Mouse (Mus musculus) liver, embryonic 11.5 days (tissue): ENCODE measurements at regions not wholly inside any gene's neighbourhood (a gene's known extent, or its start where the extent isn't known, plus 50 kb on each side); places are given as distances from the start of the nearest gene placed in this dataset.

ENCODE experiments used
- ATAC-seq: fragments of 200-750 bp; cut with Nextera tagmentation; replicated peaks from 2 replicates; pipeline ENCODE4 v1.8.0; 2017; ENCODE audit warnings: moderate number of reproducible peaks, mild to moderate bottlenecking, moderate TSS enrichment, moderate library complexity; ENCODE audit not compliant: low FRiP score
- DNase-seq: peaks from one replicate; pipeline ENCODE4 v3.0.0-alpha.2; 2017; ENCODE audit warnings: low spot score
- H3K27ac ChIP-seq: fragments of 300-500 bp; sonication (generic); 2 replicates; pipeline ENCODE4 v1.5.1; 2014; ENCODE audit warnings: mild to moderate bottlenecking, low read depth, low read length, control low read depth
- H3K27me3 ChIP-seq: fragments of 300-500 bp; sonication (generic); replicated peaks from 2 replicates; pipeline ENCODE4 v1.6.1; 2014; ENCODE audit warnings: low read length, mixed read lengths; ENCODE audit not compliant: control insufficient read depth, insufficient read depth
- H3K36me3 ChIP-seq: fragments of 300-500 bp; sonication (generic); 2 replicates; pipeline ENCODE4 v1.6.1; 2014; ENCODE audit warnings: mild to moderate bottlenecking, low read length, moderate library complexity, mixed read lengths; ENCODE audit not compliant: control insufficient read depth, insufficient read depth
- H3K4me1 ChIP-seq: fragments of 300-500 bp; sonication (generic); replicated peaks from 2 replicates; pipeline ENCODE4 v1.6.1; 2014; ENCODE audit warnings: low read length, mixed read lengths; ENCODE audit not compliant: control insufficient read depth, insufficient read depth
- H3K4me2 ChIP-seq: fragments of 300-500 bp; sonication (generic); 2 replicates; pipeline ENCODE4 v1.6.1; 2014; ENCODE audit warnings: mild to moderate bottlenecking, control low read depth, moderate library complexity
- H3K4me3 ChIP-seq: fragments of 300-500 bp; sonication (generic); 2 replicates; pipeline ENCODE4 v1.5.1; 2014; ENCODE audit warnings: low read depth, low read length, control low read depth
- H3K9ac ChIP-seq: fragments of 300-500 bp; sonication (generic); 2 replicates; pipeline ENCODE4 v1.6.1; 2014; ENCODE audit warnings: low read depth, low read length, control low read depth
- H3K9me3 ChIP-seq: fragments of 300-500 bp; sonication (generic); 2 replicates; pipeline ENCODE4 v1.6.1; 2016; ENCODE audit warnings: low read length, inconsistent platforms, mixed read lengths; ENCODE audit not compliant: control insufficient read depth
- WGBS: fragments of 180-500 bp; shearing (Covaris S2); extraction: QIAGEN DNeasy Blood & Tissue Kit; methylation state at CpG from one replicate; pipeline ENCODE4 v1.1.7; 2014; 5-methylcytosine and 5-hydroxymethylcytosine counted together

DNA sequence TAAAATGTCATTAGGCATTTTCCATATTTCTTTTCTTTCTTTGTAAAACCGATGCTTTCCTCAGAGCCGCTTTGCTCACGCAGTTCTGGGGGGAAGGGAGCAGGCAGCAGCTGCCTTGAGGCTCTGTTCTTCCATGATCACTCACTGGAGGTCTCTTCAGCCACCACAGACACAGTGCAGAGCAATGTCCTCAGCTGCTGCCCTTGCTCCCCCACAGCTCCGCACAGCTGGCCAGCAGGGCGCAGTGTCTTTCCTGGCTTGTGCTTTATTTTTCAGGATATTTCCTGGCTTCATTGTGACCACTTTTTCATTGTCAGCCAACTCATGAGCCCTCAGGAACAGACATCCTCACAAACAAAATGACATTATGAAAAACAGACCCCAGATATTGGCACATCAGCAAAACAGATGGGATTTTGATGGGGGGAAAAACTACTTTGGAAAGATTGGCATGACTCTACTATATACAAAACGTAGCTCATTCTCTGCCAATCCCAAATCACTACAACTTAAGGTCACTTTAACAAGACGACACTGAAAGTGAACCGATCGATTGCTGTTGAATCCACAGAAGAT lies 195.9 kb downstream of the Gm13691 start:
- H3K4me1 ChIP-seq = 0 out of 2 replicates have a peak, but pooled peaks cover 2% of the 10 kb centered on the region
- no peaks in the 10 kb centered on the region for H3K36me3 ChIP-seq
- no peak overlapping the region for H3K27ac ChIP-seq
- DNase-seq = peak; percentile 29
- no peaks in the 10 kb centered on the region for H3K9me3 ChIP-seq
- H3K4me2 ChIP-seq = no peak overlapping the region
- H3K27me3 ChIP-seq = no peaks in the 10 kb centered on the region
- ATAC-seq = peak; percentile 73
- no peak overlapping the region for H3K4me3 ChIP-seq
- 48% methylated on average over 9 of the region's 9 CpGs for WGBS
- no peak overlapping the region for H3K9ac ChIP-seq

DNA sequence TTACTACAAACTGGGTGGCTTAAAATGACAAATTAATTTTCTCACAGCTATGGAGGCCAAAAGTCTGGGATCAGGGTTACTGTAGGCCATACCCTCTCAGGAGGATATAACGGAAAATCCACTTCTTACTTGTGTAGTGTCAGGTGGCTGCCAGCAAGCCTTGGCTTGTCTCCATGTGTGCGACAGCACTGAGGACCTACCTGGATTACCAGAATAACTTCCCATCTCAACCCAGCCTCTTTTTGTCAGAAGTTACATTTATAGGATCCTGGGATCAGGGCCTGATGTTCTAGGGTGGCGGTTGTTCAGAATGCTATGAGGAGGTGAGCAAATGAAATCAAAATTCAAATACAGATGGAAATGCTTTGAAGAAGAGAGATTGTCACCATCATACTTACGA lies 197.1 kb downstream of the Gm13691 start:
- WGBS = 92% methylated on average over 4 of the region's 4 CpGs
- H3K9ac ChIP-seq = no peak overlapping the region

GRCm38 (mm10) chr2:84189302-84189701 lies 198.9 kb downstream of the Gm13691 start:
- Histone ChIP-seq H3K4me2 (no peak overlapping the region), H3K9me3 (no peaks in the 10 kb centered on the region), H3K36me3 (no peaks in the 10 kb centered on the region), H3K27ac (no peak overlapping the region), H3K27me3 (no peaks in the 10 kb centered on the region), H3K4me3 (no peak overlapping the region), H3K9ac (no peak overlapping the region), H3K4me1 (0 out of 2 replicates have a peak, but pooled peaks cover 2% of the 10 kb centered on the region)
- DNase-seq (no peak), ATAC-seq (no peak)
- WGBS = 76% methylated on average over 3 of the region's 3 CpGs

More for the DNA sequence above, 197.1 kb downstream of the Gm13691 start:
- Histone ChIP-seq H3K36me3 (no peaks in the 10 kb centered on the region), H3K27ac (no peak overlapping the region), H3K4me3 (no peak overlapping the region), H3K27me3 (no peaks in the 10 kb centered on the region), H3K4me1 (0 out of 2 replicates have a peak, but pooled peaks cover 2% of the 10 kb centered on the region), H3K9me3 (no peaks in the 10 kb centered on the region), H3K4me2 (no peak overlapping the region)
- no peak for DNase-seq
- ATAC-seq = no peak

DNA sequence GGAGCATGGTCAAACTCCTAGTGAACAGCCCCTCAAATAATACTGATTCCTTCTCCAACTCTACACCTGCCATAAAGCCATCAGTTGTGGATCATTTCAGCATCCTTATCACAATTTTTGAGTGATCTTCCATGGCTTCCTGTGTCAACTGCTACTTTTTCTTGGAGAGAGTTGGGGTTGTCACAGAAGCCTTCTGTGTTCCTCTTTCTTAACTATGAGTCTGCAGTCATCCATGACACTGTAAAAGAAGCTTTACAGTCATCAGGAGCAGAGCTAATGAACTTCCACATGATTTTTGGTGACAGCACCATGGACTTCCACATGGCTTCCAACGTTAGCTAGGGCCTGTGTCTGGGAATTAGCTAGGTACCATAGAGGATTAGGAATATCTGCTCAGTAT lies 208.1 kb downstream of the Calcrl start:
- H3K27ac ChIP-seq = no peak overlapping the region

DNA sequence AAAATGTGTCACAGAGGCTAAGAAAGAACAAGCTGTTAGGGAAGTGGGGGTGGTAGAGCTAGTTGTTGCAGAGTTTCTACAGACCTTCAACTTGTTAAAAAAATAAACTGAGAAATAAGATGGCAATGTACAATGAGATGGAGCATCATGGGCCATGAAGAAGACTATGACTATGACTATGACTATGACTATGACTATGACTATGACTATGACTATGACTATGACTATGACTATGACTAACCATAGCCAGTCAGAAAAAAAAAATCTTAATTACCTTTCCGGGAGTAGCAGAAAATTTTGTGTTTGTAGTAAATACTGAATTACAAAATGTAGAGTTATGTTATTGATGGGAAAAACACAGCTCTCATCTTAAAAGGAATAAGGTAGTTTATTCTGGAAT lies 203.2 kb downstream of the Calcrl start:
- no peaks in the 10 kb centered on the region for H3K27me3 ChIP-seq
- no peaks in the 10 kb centered on the region for H3K9me3 ChIP-seq
- 89% methylated on average over 1 of the region's 1 CpGs for WGBS
- H3K36me3 ChIP-seq = no peaks in the 10 kb centered on the region
- H3K4me2 ChIP-seq = no peak overlapping the region
- no peak overlapping the region for H3K4me3 ChIP-seq
- ATAC-seq (no peak), DNase-seq (no peak)
- H3K27ac ChIP-seq = no peak overlapping the region
- no peaks in the 10 kb centered on the region for H3K4me1 ChIP-seq
- H3K9ac ChIP-seq = no peak overlapping the region

More for the DNA sequence above, 208.1 kb downstream of the Calcrl start:
- ATAC-seq = no peak
- H3K36me3 ChIP-seq = no peaks in the 10 kb centered on the region
- no peak overlapping the region for H3K4me2 ChIP-seq
- no peaks in the 10 kb centered on the region for H3K4me1 ChIP-seq
- WGBS = 70% methylated on average over 1 of the region's 1 CpGs
- no peaks in the 10 kb centered on the region for H3K27me3 ChIP-seq
- H3K4me3 ChIP-seq = no peak overlapping the region
- no peak for DNase-seq
- no peak overlapping the region for H3K9ac ChIP-seq
- H3K9me3 ChIP-seq = no peaks in the 10 kb centered on the region

GRCm38 (mm10) chr2:84229777-84230176 lies 195.4 kb downstream of the Calcrl start:
- ATAC-seq = no peak
- H3K27ac ChIP-seq = no peak overlapping the region
- no peak overlapping the region for H3K4me3 ChIP-seq
- H3K36me3 ChIP-seq = no peaks in the 10 kb centered on the region
- H3K9ac ChIP-seq = no peak overlapping the region
- no peaks in the 10 kb centered on the region for H3K27me3 ChIP-seq
- H3K4me2 ChIP-seq = no peak overlapping the region
- H3K9me3 ChIP-seq = no peaks in the 10 kb centered on the region
- H3K4me1 ChIP-seq = no peaks in the 10 kb centered on the region
- DNase-seq = no peak
- WGBS = 65% methylated on average over 3 of the region's 3 CpGs

DNA sequence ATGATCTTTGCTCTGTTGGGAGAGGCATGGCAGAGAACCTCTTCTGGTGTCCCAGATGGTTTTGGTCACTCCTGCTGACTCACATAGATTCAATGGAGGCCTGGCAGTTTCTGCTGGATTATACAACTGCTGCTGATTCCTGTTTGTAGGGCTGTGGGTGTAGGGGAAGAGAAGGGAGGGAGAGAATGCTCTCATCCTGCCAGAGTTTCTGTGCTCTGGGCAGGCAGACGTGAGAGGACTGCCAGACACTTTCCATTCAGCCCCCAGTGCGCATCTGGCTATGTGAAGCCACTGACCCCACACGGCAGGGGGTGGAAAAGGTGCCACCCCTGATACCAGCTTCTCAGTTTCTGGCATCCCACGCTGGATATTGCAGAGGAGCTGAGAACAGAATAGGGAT lies 189.6 kb downstream of the Calcrl start:
- H3K27ac ChIP-seq = no peak overlapping the region
- no peak overlapping the region for H3K9ac ChIP-seq
- WGBS = 74% methylated on average over 4 of the region's 4 CpGs
- no peaks in the 10 kb centered on the region for H3K27me3 ChIP-seq
- H3K4me3 ChIP-seq = no peak overlapping the region
- DNase-seq (no peak), ATAC-seq (no peak)
- H3K4me2 ChIP-seq = no peak overlapping the region
- no peaks in the 10 kb centered on the region for H3K36me3 ChIP-seq
- H3K9me3 ChIP-seq = no peaks in the 10 kb centered on the region; the same call in 1 of the 2 replicates
- no peaks in the 10 kb centered on the region for H3K4me1 ChIP-seq

DNA sequence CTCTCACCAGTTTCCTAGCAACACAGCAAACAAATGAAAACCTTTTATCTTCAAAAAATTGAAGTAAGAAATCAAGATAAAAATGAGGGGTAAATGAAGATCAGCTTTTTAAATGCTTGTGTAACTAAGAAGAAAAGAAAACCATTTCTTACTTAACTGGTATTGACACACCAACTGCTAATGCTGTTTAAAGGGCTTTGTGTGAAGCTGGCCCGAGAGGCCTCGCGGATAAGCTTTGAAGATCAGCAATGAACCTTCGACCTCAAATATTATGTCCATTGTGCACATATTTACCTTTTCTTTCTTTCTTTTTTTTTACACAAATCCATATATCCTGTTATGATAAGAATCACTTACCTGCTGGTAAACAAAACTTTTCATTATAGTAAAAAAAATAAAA lies 184.0 kb downstream of the Calcrl start:
- DNase-seq = no peak
- Histone ChIP-seq H3K27ac (no peak overlapping the region), H3K9me3 (no peaks in the 10 kb centered on the region), H3K4me3 (no peak overlapping the region), H3K9ac (no peak overlapping the region), H3K4me1 (no peaks in the 10 kb centered on the region), H3K4me2 (no peak overlapping the region), H3K27me3 (no peaks in the 10 kb centered on the region), H3K36me3 (no peaks in the 10 kb centered on the region)
- no peak for ATAC-seq
- WGBS = 63% methylated on average over 4 of the region's 4 CpGs

GRCm38 (mm10) chr2:84241986-84242385 lies 183.2 kb downstream of the Calcrl start:
- Histone ChIP-seq H3K27me3 (no peaks in the 10 kb centered on the region), H3K4me1 (no peaks in the 10 kb centered on the region), H3K36me3 (no peaks in the 10 kb centered on the region), H3K4me3 (no peak overlapping the region), H3K4me2 (no peak overlapping the region), H3K9ac (no peak overlapping the region), H3K27ac (no peak overlapping the region), H3K9me3 (no peaks in the 10 kb centered on the region)
- DNase-seq (no peak), ATAC-seq (no peak)
- 65% methylated on average over 1 of the region's 1 CpGs for WGBS
